Mouse (Mus musculus): ENCODE data around the gene Slc34a1. TPM values are rescaled to one million over a fixed set of nuclear protein-coding genes. Genes with fewer than 3 reads are reported as not detected.

The Slc34a1 gene
- polyA plus RNA-seq, 1 experiment from 2014 or later: not detected

DNA sequence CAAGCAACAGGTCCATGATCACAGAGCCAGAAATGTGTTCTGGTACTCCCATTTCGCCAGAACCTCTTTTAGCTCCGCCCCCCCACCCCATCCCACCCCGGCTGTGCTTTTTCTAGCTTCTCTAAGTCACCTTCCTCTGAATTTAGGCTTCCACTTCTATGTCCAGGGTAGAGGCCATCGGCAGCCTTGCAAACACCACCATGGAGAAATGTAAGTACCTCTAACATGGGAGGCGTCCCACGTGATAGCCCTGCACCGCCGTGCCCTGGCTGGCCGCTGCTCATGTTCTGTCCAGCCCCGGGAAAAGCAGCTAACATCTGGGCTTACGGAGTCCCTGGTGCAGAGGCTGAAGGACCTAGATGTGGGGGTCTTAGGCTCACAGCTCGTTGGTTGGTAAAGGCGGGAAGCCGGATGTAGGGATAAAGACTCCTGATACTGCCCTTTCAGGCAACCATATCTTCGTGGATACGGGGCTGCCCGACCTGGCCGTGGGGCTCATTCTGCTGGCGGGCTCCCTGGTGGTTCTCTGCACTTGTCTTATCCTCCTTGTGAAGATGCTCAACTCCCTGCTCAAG is 10.6 kb downstream of the Slc34a1 start:
- Histone ChIP-seq H3K27ac (replicated peaks; ENCODE audit: low read depth, low read length) (no peak overlapping the region), H3K9me3 (ENCODE audit: control insufficient read depth, low read length) (no peaks in the 10 kb centered on the region), H3K27me3 (ENCODE audit: control insufficient read depth, insufficient read depth, low read length) (no peaks in the 10 kb centered on the region), H3K4me2 (ENCODE audit: low read depth, severe bottlenecking) (no peak overlapping the region), H3K4me3 (ENCODE audit: low read depth, low read length) (no peak overlapping the region), H3K36me3 (ENCODE audit: control insufficient read depth, insufficient read depth, low read length) (no peaks in the 10 kb centered on the region), H3K9ac (ENCODE audit: low read length) (no peak overlapping the region), H3K4me1 (ENCODE audit: control insufficient read depth, insufficient read depth, low read length) (no peaks in the 10 kb centered on the region)
- ATAC-seq (ENCODE audit: insufficient number of reproducible peaks, low FRiP score, low TSS enrichment, low read depth) (no peak), DNase-seq (ENCODE audit: low spot score) (no peak)
- 85% methylated on average over 19 of the region's 19 CpGs for WGBS

DNA sequence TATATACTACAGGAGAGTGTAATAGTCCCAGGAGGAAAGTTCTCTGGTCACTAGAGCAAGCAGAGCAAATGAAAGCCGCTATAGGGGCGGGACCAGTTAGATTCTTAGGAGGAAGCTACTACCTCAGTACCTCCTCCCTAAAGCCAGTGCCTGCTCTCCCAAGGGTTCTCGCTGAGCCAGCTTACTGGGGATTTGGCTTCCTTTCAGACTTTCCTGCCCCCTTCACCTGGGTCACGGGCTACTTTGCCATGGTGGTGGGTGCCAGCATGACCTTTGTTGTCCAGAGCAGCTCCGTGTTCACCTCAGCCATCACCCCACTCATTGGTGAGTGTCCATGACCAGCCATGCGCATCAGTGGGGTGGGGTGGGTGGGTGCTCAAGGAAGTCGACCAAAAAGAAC is 13.8 kb downstream of the Slc34a1 start:
- peaks cover 8% of the 10 kb centered on the region for H3K27me3 ChIP-seq (ENCODE audit: control insufficient read depth, insufficient read depth, low read length)
- ATAC-seq (ENCODE audit: insufficient number of reproducible peaks, low FRiP score, low TSS enrichment, low read depth) (no peak), DNase-seq (ENCODE audit: low spot score) (no peak)
- H3K4me2 ChIP-seq (ENCODE audit: low read depth, severe bottlenecking): no peak overlapping the region
- H3K9ac ChIP-seq (ENCODE audit: low read length): no peak overlapping the region
- H3K4me1 ChIP-seq (ENCODE audit: control insufficient read depth, insufficient read depth, low read length): 0 out of 2 replicates have a peak, but pooled peaks cover 5% of the 10 kb centered on the region
- 79% methylated on average over 7 of the region's 7 CpGs for WGBS
- no peaks in the 10 kb centered on the region for H3K36me3 ChIP-seq (ENCODE audit: control insufficient read depth, insufficient read depth, low read length)
- no peaks in the 10 kb centered on the region; the same call in 1 of the 2 replicates for H3K9me3 ChIP-seq (ENCODE audit: control insufficient read depth, low read length)
- no peak overlapping the region for H3K4me3 ChIP-seq (ENCODE audit: low read depth, low read length)
- H3K27ac ChIP-seq (replicated peaks; ENCODE audit: low read depth, low read length): no peak overlapping the region

DNA sequence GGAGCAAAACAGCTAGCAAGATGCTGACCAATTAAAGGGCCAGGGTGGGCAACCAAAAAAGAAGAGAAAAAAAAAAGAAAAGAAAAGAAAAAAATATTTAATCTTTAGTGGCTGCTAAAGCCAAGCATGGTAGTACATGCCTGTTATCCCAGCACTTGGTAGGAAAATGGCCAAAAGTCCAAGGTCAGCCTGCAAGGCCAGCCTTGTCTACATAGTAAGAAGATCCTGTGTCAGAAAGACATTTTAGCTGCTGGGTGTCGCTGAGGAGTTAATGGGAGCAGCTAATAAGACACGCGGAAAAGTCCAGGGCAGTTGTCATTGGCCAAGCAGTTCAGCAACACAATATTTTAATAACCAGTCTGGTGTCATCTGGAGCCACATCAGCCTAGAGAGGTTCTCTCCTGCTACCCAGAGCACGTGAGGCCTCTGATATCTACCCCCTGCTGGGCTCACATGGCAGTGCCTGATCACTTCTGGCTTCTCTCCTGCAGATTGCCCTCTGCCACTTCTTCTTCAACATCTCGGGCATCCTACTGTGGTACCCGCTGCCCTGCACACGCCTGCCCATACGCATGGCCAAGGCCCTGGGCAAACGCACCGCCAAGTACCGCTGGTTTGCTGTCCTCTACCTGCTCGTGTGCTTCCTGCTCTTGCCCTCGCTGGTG is 14.8 kb downstream of the Slc34a1 start:
- Histone ChIP-seq H3K9me3 (ENCODE audit: control insufficient read depth, low read length) (no peaks in the 10 kb centered on the region; the same call in 1 of the 2 replicates), H3K27me3 (ENCODE audit: control insufficient read depth, insufficient read depth, low read length) (peaks cover 8% of the 10 kb centered on the region), H3K9ac (ENCODE audit: low read length) (no peak overlapping the region), H3K4me2 (ENCODE audit: low read depth, severe bottlenecking) (no peak overlapping the region), H3K4me1 (ENCODE audit: control insufficient read depth, insufficient read depth, low read length) (0 out of 2 replicates have a peak, but pooled peaks cover 5% of the 10 kb centered on the region), H3K4me3 (ENCODE audit: low read depth, low read length) (no peak overlapping the region), H3K27ac (replicated peaks; ENCODE audit: low read depth, low read length) (no peak overlapping the region), H3K36me3 (ENCODE audit: control insufficient read depth, insufficient read depth, low read length) (no peaks in the 10 kb centered on the region)
- 82% methylated on average over 13 of the region's 13 CpGs for WGBS
- ATAC-seq (ENCODE audit: insufficient number of reproducible peaks, low FRiP score, low TSS enrichment, low read depth) (no peak), DNase-seq (ENCODE audit: low spot score) (no peak)

DNA sequence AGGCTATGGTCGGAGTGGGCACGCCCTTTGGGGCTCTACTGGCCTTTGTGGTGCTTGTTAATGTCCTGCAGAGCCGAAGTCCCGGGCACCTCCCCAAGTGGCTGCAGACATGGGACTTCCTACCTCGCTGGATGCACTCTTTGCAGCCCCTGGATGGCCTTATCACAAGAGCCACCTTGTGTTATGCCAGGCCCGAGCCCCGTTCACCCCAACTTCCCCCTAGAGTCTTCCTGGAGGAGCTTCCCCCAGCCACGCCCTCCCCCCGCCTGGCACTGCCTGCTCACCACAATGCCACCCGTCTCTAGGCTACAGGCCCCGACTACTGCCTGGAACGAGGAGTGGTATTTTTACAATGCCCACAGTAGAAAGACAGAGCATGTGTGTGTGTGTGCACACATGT is 15.3 kb downstream of the Slc34a1 start:
- Histone ChIP-seq H3K27ac (replicated peaks; ENCODE audit: low read depth, low read length) (no peak overlapping the region), H3K4me1 (ENCODE audit: control insufficient read depth, insufficient read depth, low read length) (0 out of 2 replicates have a peak, but pooled peaks cover 5% of the 10 kb centered on the region), H3K4me2 (ENCODE audit: low read depth, severe bottlenecking) (no peak overlapping the region), H3K9ac (ENCODE audit: low read length) (no peak overlapping the region), H3K36me3 (ENCODE audit: control insufficient read depth, insufficient read depth, low read length) (no peaks in the 10 kb centered on the region), H3K4me3 (ENCODE audit: low read depth, low read length) (no peak overlapping the region), H3K9me3 (ENCODE audit: control insufficient read depth, low read length) (no peaks in the 10 kb centered on the region; the same call in 1 of the 2 replicates), H3K27me3 (ENCODE audit: control insufficient read depth, insufficient read depth, low read length) (peaks cover 8% of the 10 kb centered on the region)
- DNase-seq (ENCODE audit: low spot score) (no peak), ATAC-seq (ENCODE audit: insufficient number of reproducible peaks, low FRiP score, low TSS enrichment, low read depth) (no peak)
- 82% methylated on average over 12 of the region's 12 CpGs for WGBS

DNA sequence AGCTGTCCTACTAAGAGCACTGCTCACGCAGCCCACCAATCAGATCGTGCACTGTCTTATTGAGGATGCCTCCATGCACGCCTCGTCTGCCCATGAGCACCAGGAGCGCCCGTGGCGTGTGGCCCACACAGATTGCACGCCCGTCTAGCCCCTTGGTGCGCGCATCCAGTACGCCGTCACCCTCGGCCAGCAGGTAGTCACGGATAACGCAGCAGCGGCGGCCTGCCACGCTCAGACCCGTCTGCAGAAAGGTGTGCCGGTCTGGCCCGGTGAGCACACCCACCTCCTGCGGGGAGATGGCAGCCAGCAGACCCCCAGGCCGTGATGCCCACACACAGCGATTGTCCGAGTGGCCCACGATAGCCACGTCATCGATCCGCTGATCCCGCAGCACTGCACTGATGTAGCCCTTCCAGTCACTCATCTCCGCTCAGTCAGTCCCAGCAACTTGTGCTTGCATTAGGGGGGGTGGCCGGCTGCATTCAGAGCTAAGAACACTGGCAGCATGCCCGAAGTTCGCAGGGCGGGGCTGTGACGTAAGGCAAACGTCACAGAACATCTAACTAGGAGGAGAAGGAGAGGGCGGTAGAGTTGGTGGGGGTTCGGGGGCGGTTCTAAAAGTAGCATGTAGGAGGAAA is 16.9 kb downstream of the Slc34a1 start, which contains the start of gene Pfn3:
Gene Pfn3, minus strand, starts transcription at position 490 of the 638 bp plus-strand sequence.
- peak within 1 kb of the TSS; percentile 61 for H3K4me2 ChIP-seq (ENCODE audit: low read depth, severe bottlenecking)
- H3K4me3 ChIP-seq (ENCODE audit: low read depth, low read length): peak within 1 kb of the TSS; percentile 32
- H3K27ac ChIP-seq (replicated peaks; ENCODE audit: low read depth, low read length): no peak within 1 kb of the TSS
- no peaks in the 10 kb centered on the region for H3K36me3 ChIP-seq (ENCODE audit: control insufficient read depth, insufficient read depth, low read length)
- 10% methylated on average over 41 of the region's 41 CpGs for WGBS
- no peak for ATAC-seq (ENCODE audit: insufficient number of reproducible peaks, low FRiP score, low TSS enrichment, low read depth)
- H3K9ac ChIP-seq (ENCODE audit: low read length): peak within 1 kb of the TSS; percentile 52
- peak; percentile 80 for DNase-seq (ENCODE audit: low spot score)
- no peaks in the 10 kb centered on the region; the same call in 1 of the 2 replicates for H3K9me3 ChIP-seq (ENCODE audit: control insufficient read depth, low read length)
- H3K27me3 ChIP-seq (ENCODE audit: control insufficient read depth, insufficient read depth, low read length): peaks cover 22% of the 10 kb centered on the region
- H3K4me1 ChIP-seq (ENCODE audit: control insufficient read depth, insufficient read depth, low read length): 0 out of 2 replicates have a peak, but pooled peaks cover 5% of the 10 kb centered on the region

DNA sequence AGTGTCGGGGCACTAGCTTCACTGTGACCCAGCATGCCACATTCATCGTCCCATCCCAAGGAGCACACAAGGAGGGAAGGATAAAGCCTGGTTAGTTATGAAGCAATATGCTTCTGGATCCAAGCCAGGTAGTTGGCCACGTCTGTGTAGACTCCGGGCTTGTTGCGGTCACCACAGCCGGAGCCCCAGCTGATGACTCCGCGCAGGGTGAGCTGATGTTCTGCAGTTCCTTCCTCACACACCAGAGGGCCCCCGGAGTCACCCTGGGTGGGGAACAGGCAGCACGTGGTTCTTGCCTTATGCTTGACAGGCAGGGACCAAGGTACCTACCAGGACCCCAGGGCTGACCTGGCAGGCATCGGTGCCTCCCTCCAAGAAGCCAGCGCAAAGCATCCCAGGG is 20.0 kb downstream of the Slc34a1 start:
- Histone ChIP-seq H3K4me1 (ENCODE audit: control insufficient read depth, insufficient read depth, low read length) (0 out of 2 replicates have a peak, but pooled peaks cover 5% of the 10 kb centered on the region), H3K4me2 (ENCODE audit: low read depth, severe bottlenecking) (no peak overlapping the region), H3K27ac (replicated peaks; ENCODE audit: low read depth, low read length) (no peak overlapping the region), H3K36me3 (ENCODE audit: control insufficient read depth, insufficient read depth, low read length) (no peaks in the 10 kb centered on the region), H3K9me3 (ENCODE audit: control insufficient read depth, low read length) (no peaks in the 10 kb centered on the region; the same call in 1 of the 2 replicates), H3K9ac (ENCODE audit: low read length) (no peak overlapping the region), H3K4me3 (ENCODE audit: low read depth, low read length) (no peak overlapping the region), H3K27me3 (ENCODE audit: control insufficient read depth, insufficient read depth, low read length) (peaks cover 45% of the 10 kb centered on the region)
- 12% methylated on average over 12 of the region's 12 CpGs for WGBS
- ATAC-seq (ENCODE audit: insufficient number of reproducible peaks, low FRiP score, low TSS enrichment, low read depth) (peak; percentile 19; the same call in 1 of the 2 replicates), DNase-seq (ENCODE audit: low spot score) (peak; percentile 93)

DNA sequence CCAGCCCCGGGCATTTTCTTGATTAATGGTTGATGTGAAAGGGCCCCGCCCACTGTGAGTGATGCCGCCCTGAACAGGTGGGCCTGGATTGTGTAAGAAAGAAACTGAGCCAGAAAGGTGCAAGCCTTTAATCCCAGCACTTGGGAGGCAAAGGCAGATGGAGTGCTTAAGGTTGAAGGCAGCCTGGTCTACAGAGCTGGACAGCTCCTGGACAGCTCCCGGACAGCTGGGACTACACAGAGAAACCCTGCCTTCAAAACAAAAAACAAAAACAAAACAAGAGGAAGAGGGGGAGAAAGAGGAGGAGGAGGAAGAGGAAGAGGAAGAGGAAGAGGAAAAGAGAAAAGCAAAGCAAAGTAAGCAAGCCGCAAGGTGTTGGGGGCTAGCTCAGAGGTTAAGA is 21.2 kb downstream of the Slc34a1 start:
- WGBS: 74% methylated on average over 5 of the region's 5 CpGs
- H3K27me3 ChIP-seq (ENCODE audit: control insufficient read depth, insufficient read depth, low read length): peaks cover 45% of the 10 kb centered on the region
- 0 out of 2 replicates have a peak, but pooled peaks cover 5% of the 10 kb centered on the region for H3K4me1 ChIP-seq (ENCODE audit: control insufficient read depth, insufficient read depth, low read length)

More for the DNA sequence above, 21.2 kb downstream of the Slc34a1 start:
- Histone ChIP-seq H3K9ac (ENCODE audit: low read length) (no peak overlapping the region), H3K27ac (replicated peaks; ENCODE audit: low read depth, low read length) (no peak overlapping the region), H3K36me3 (ENCODE audit: control insufficient read depth, insufficient read depth, low read length) (no peaks in the 10 kb centered on the region), H3K9me3 (ENCODE audit: control insufficient read depth, low read length) (no peaks in the 10 kb centered on the region; the same call in 1 of the 2 replicates), H3K4me3 (ENCODE audit: low read depth, low read length) (no peak overlapping the region), H3K4me2 (ENCODE audit: low read depth, severe bottlenecking) (no peak overlapping the region)
- ATAC-seq (ENCODE audit: insufficient number of reproducible peaks, low FRiP score, low TSS enrichment, low read depth): no peak
- no peak for DNase-seq (ENCODE audit: low spot score)

Data from limb, embryonic 11.5 days (tissue).